Mouse (Mus musculus) CD8-positive naive resting alpha-beta T cell, adult 57 days (primary cell): ENCODE measurements around the gene Ufsp2. TPM values are rescaled to one million over a fixed set of nuclear protein-coding genes. Genes with fewer than 3 reads are reported as not detected.

Experiments
- total RNA-seq: library from RNA; stranded (reverse); gene quantifications from one replicate; pipeline ENCODE4 v1.2.4, GENCODE M21; 2023

The Ufsp2 gene
- 13.8 TPM for total RNA-seq

DNA sequence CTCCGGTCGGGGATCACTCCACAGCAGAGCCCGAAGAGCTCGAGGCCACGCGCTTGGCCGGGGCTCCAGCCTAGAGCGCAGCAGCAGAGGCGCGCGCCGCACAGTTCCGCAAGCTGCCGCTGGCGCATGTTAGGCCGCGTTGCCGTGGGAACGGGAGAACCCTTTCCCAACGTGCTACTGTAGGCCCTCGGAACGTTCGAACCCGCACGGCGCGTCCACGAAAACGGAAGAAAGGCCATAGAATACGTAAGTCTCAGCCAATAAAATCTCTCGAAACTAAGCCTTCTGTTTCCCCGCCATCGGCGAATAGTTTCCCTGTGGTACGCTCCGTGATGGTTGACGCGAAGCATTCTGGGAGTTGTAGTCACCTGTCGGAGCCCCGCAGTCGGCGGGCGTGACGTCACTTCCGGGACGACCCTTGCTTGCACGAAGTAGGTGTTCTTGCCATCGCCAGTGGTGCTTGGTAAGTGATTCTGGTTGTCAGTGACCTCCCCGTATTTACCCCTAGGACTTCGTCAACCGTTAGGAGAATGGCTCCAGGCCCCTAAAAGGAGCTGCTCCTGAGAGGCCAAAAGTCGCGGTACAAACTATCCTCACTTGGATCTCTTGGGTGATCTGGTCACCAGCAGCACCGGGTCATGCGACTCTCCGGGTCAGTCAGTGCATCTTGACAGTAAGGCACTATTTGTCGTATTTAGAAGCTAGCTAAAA lies at the start of gene Ufsp2, which contains the start of gene 1700029J07Rik:
Gene Ufsp2 (plus strand): TSS at position 403 of the 711 bp plus-strand sequence.
Gene 1700029J07Rik (minus strand): TSS at position 127 of the 711 bp plus-strand sequence.

DNA sequence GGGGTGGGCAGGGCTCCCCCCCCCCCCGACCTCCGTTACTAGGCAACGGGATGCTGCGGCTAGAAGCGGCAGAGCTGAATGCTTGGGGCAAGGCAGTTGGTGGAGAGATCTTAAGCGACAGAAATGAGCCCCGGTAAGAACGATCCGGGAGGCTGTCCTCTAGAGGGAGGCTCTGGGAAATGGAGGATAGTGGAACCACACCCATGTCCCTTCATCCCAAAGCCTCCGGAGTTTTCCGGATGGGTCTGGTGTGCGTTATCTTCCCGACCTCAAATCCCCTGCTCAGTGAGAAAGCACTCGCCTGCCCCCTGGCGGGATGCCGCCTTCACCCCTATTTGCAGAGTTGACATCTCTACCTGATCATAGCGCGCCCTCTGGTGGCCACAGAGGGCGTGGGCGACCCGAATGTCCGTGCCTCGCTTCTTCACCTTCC lies 40.7 kb upstream of the Ufsp2 start, which contains the start of gene Ccdc110:
Gene Ccdc110 (plus strand): TSS at position 38 of the 433 bp plus-strand sequence.

DNA sequence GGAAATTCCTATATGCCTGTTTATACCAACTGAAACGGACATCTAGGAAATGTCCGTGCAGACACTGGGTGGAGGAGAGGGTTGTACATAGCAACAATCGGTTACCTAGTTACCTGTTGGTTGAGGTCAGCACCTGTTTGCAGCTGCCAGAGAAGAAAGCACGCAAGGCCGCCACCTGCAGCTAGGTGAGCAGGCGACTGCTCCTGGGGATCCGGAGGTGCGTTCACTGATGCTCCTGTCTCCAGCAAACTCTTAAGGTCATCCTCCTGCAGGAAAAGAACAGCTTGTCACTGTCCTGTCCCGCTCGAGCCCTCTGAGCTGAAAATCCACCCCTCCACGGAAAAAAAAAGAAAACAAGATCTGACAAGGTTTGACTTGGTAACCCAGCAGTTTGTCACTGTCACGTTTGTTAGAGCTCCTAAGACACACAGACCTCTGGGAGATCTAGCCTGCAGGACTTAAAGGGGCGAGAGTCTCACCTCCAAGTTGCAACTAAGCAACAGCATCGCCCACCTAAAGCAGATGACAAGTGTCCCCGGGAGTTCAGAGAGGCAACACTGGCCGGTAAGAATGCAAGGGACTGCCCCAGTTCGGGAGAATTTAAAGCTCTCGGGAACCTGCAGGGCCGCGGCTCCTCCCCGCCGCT lies 23.9 kb downstream of the Ufsp2 start, which contains the start of gene Lrp2bp:
Gene Lrp2bp (plus strand): TSS at position 166 of the 646 bp plus-strand sequence.

DNA sequence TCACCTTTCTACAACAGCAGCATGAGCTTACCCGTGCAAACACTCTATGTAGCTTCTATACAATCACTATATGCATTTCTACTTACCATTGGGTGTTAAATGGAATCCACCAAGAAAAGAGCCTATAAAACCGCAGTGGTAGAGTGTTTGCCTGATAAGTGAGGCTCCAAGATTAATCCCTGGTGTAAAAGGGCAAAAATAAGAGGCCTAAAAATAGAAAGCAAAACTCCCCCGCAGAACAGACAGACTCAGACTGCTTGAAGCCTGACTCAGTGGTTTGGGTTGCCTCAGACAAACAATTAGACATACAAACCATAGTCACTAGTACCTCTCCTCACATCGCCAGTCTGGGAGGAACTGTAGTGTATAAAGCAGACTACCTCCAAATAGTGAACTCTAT lies 30.3 kb downstream of the Ufsp2 start, which contains the start of gene Ankrd37:
Gene Ankrd37 (minus strand): TSS at position 112 of the 400 bp plus-strand sequence.

Other genes starting within 250 kb of the Ufsp2 start
- not detected for gene Pdlim3, start 90.1 kb upstream of the Ufsp2 start, total RNA-seq
- gene Ccdc110, start 40.9 kb upstream of the Ufsp2 start, total RNA-seq = not detected
- gene 1700029J07Rik, start 276 bp upstream of the Ufsp2 start, total RNA-seq = 1.7 TPM
- not detected for gene Lrp2bp, start 23.8 kb downstream of the Ufsp2 start, total RNA-seq
- 7.2 TPM for gene Ankrd37, start 30.2 kb downstream of the Ufsp2 start, total RNA-seq
- gene Cfap97, start 176.2 kb downstream of the Ufsp2 start, total RNA-seq = 19.9 TPM
- gene Snx25, start 176.6 kb downstream of the Ufsp2 start, total RNA-seq = 24.3 TPM
- gene Slc25a4, start 235.8 kb downstream of the Ufsp2 start, total RNA-seq = 82.4 TPM